Mouse (Mus musculus) megakaryocyte-erythroid progenitor cell, adult 5-6 weeks (primary cell): ENCODE measurements around the gene Enoph1. TPM values are rescaled to one million over a fixed set of nuclear protein-coding genes. Genes with fewer than 3 reads are reported as not detected.

Source experiments
- ATAC-seq: replicated peaks from 2 replicates; pipeline ENCODE4 v1.8.0; 2016; ENCODE audit warnings: mild to moderate bottlenecking, inconsistent platforms; ENCODE audit not compliant: severe bottlenecking, poor library complexity, low FRiP score, low TSS enrichment
- total RNA-seq, 2 experiments: library from RNA; stranded (forward) in 1 of 2; stranded (reverse) in 1 of 2; fragments of 200-1000, 215-1000 nt in 1 of 2; fragments of >200 nt in 1 of 2; fragmentation: Nextera tagmentation in 1 of 2; gene quantifications; 2 replicates each; pipeline ENCODE4 v1.2.3; 2014 to 2017

Gene Enoph1
- total RNA-seq, 2 experiments from 2014 or later: 30.1 to 38.1 TPM

DNA sequence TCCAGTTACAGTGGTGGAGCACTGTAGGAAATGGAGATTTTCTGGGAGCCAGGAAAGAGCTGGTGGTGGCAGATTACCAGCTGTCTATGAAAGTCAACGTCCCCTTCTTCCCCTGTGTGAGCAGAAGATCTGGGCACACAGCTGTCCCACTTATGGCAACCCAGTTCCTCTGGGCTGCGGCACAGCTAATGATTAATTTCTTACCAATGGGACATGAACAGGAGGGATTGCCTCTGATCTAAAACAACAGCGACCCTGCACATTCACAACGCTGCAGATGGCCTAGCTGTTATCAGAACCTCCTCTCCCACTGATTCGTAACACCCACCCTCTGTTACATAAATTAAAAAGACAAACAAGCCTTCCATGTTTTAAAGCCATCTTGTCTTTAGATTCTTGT is 73.6 kb downstream of the Enoph1 start:
- ATAC-seq: no peak

Other genes starting within 250 kb of the Enoph1 start
- gene Vamp9, start 133.7 kb upstream of the Enoph1 start, total RNA-seq (2014; fragmentation: Nextera tagmentation): not detected in 2 replicates
- not detected in 2 replicates for gene Vamp9, start 133.7 kb upstream of the Enoph1 start, total RNA-seq (2017)
- 420 and 448 TPM in 2 replicates for gene Hnrnpd, start 61.0 kb upstream of the Enoph1 start, total RNA-seq (2014; fragmentation: Nextera tagmentation)
- gene Hnrnpd, start 61.0 kb upstream of the Enoph1 start, total RNA-seq (2017): 177 and 197 TPM in 2 replicates
- 2.8 TPM in 1 of 2 replicates, not detected in the other for gene 4930524J08Rik, start 60.9 kb upstream of the Enoph1 start, total RNA-seq (2014; fragmentation: Nextera tagmentation)
- gene 4930524J08Rik, start 60.9 kb upstream of the Enoph1 start, total RNA-seq (2017): 6.2 TPM in 1 of 2 replicates, not detected in the other
- 265 and 360 TPM in 2 replicates for gene Hnrnpdl, start 321 bp upstream of the Enoph1 start, total RNA-seq (2014; fragmentation: Nextera tagmentation)
- 553 and 613 TPM in 2 replicates for gene Hnrnpdl, start 321 bp upstream of the Enoph1 start, total RNA-seq (2017)
- gene Tmem150c, start 119.8 kb downstream of the Enoph1 start, total RNA-seq (2014; fragmentation: Nextera tagmentation): not detected in 2 replicates
- not detected in 2 replicates for gene Tmem150c, start 119.8 kb downstream of the Enoph1 start, total RNA-seq (2017)